Comparison of ENCODE assay signal across 11 mouse cellular contexts in the genomic region with DNA sequence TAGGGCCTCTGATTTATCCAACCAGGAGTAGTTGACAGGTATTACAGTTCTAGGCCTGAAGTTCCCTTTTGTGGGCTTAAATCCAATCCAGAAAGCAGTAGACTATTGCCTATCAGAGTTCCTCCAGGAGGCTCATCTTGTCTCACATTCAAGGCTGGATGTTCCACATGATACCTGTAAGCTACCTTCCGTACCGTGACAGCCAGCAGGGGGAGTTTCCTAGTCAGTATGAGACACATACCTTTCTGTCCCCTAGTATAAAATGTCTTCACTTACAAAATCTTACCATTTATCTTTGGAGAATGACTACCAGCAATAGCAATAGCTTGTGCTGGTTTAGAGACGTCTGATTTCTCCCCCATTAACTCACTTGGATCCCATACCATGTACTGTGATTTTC. TPM values are rescaled to one million over a fixed set of nuclear protein-coding genes. Genes with fewer than 3 reads are reported as not detected.
"Had no signal": no experiment of that assay in that cellular context is flagged by ENCODE, and none has a peak within 500 bp of the region (broad histone marks: within the 10 kb centered on the region; RNA-seq: fewer than 3 reads in every experiment).

No protein-coding gene starts in this region.

- H3K9ac ChIP-seq: limb, embryonic 13.5 days; liver, embryonic 14.5 days; neural tube, embryonic 15.5 days had no signal

- H3K27me3 ChIP-seq: limb, embryonic 13.5 days; neural tube, embryonic 15.5 days had no signal

- H3K4me2 ChIP-seq: limb, embryonic 13.5 days; neural tube, embryonic 15.5 days had no signal

- H3K4me3 ChIP-seq: limb, embryonic 13.5 days; myocyte; neural tube, embryonic 15.5 days had no signal

- H3K9me3 ChIP-seq: neural tube, embryonic 15.5 days had no signal

- DNase-seq: layer of hippocampus, adult 9-11 months; left cerebral cortex, postnatal 4 days; lung, adult 18-20 months; midbrain, embryonic 14.5 days; thymus, adult 2 months had no signal

- ATAC-seq: intestine, postnatal 0 days had no signal

- H3K4me1 ChIP-seq: limb, embryonic 13.5 days; neural tube, embryonic 15.5 days had no signal

- H3K36me3 ChIP-seq: limb, embryonic 13.5 days; neural tube, embryonic 15.5 days had no signal

- H3K27ac ChIP-seq: limb, embryonic 13.5 days; liver, embryonic 14.5 days; neural tube, embryonic 15.5 days had no signal

RNA-seq across cellular contexts. Expression of a gene that starts 56.8 kb away (rescaled TPM):
- total RNA-seq: liver, adult 2 months had no signal
- polyA plus RNA-seq: liver, adult 2 months; myocyte had no signal
